Mouse (Mus musculus): ENCODE measurements at regions not wholly inside any gene's neighbourhood (a gene's known extent, or its start where the extent isn't known, plus 50 kb on each side); places are given as distances from the start of the nearest gene placed in this dataset.
"Not testable (repeated sequence)": the region's sequence is repeated elsewhere in the genome, so short reads cannot be mapped to it uniquely, and the experiment has no call there.

- no peak overlapping the region for H3K9ac ChIP-seq (ENCODE audit: low read length)
- WGBS = 85% methylated on average over 4 of the region's 4 CpGs
Observed at GRCm38 (mm10) chr2:17123626-17124025, 607.6 kb downstream of the Nebl start.

DNA sequence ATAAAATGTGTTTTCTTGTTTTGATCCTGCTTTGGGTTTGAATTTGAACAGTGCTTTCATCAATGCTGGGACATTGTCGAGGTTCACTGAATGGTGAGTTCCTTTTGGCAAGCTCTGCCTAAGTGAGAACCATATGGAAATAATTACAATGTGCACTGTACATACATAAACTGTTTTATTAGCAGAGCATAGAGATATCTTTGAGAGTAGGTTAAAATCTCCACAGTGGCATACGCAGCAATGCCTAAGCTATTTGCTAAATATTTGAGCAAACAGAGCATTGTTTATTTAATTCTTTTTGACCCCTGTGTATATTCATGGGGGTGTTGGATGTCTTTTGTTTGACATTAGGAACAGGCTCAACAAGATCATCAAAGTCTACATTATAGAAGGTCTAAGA, 614.0 kb downstream of the Nebl start:
- no peaks in the 10 kb centered on the region for H3K9me3 ChIP-seq (ENCODE audit: control insufficient read depth, low read length)
- no peak overlapping the region for H3K27ac ChIP-seq (ENCODE audit: low read depth, low read length)
- H3K9ac ChIP-seq (ENCODE audit: low read length) = no peak overlapping the region
- no peaks in the 10 kb centered on the region for H3K4me1 ChIP-seq (replicated peaks; ENCODE audit: control insufficient read depth, insufficient read depth, low read length)
- H3K36me3 ChIP-seq (ENCODE audit: control insufficient read depth, insufficient read depth, low read length) = no peaks in the 10 kb centered on the region
- ATAC-seq (replicated peaks; ENCODE audit: low FRiP score) (no peak), DNase-seq (ENCODE audit: low spot score) (no peak)
- H3K27me3 ChIP-seq (ENCODE audit: control insufficient read depth, insufficient read depth, low read length) = no peaks in the 10 kb centered on the region
- no peak overlapping the region for H3K4me3 ChIP-seq (ENCODE audit: low read depth, low read length)
- 82% methylated on average over 2 of the region's 2 CpGs for WGBS
- no peak overlapping the region for H3K4me2 ChIP-seq (ENCODE audit: low read depth, low read length, severe bottlenecking)

More at GRCm38 (mm10) chr2:17123626-17124025, 607.6 kb downstream of the Nebl start:
- H3K36me3 ChIP-seq (ENCODE audit: control insufficient read depth, insufficient read depth, low read length) = no peaks in the 10 kb centered on the region
- H3K4me2 ChIP-seq (ENCODE audit: low read depth, low read length, severe bottlenecking) = no peak overlapping the region
- H3K4me1 ChIP-seq (replicated peaks; ENCODE audit: control insufficient read depth, insufficient read depth, low read length) = no peaks in the 10 kb centered on the region
- H3K4me3 ChIP-seq (ENCODE audit: low read depth, low read length) = no peak overlapping the region
- H3K9me3 ChIP-seq (ENCODE audit: control insufficient read depth, low read length) = no peaks in the 10 kb centered on the region
- ATAC-seq (replicated peaks; ENCODE audit: low FRiP score) (no peak), DNase-seq (ENCODE audit: low spot score) (no peak)
- no peaks in the 10 kb centered on the region for H3K27me3 ChIP-seq (ENCODE audit: control insufficient read depth, insufficient read depth, low read length)
- no peak overlapping the region for H3K27ac ChIP-seq (ENCODE audit: low read depth, low read length)

DNA sequence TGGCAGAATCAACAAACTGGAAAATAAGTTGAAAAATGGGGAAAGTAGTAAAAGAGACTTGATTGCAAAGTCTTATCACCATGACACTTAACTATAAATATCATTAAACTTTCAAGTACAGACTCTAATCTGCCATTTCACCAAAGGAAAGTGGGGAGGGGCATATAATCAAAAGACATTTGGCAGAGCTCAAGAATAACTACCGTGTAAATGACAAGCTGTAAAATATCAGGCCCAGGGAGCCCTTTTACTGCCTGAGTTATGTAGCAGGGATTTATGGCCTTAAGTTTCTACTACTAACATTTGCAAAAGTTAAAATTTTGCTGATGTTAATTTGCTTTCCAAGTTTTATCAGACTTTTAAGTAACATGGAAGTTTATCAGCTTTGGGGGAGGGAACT, 620.1 kb downstream of the Nebl start:
- no peak overlapping the region for H3K9ac ChIP-seq (ENCODE audit: low read length)
- no peaks in the 10 kb centered on the region for H3K36me3 ChIP-seq (ENCODE audit: control insufficient read depth, insufficient read depth, low read length)
- no peak overlapping the region for H3K4me2 ChIP-seq (ENCODE audit: low read depth, low read length, severe bottlenecking)
- no peaks in the 10 kb centered on the region for H3K9me3 ChIP-seq (ENCODE audit: control insufficient read depth, low read length)
- ATAC-seq (replicated peaks; ENCODE audit: low FRiP score) (no peak), DNase-seq (ENCODE audit: low spot score) (no peak)
- no peak overlapping the region for H3K4me3 ChIP-seq (ENCODE audit: low read depth, low read length)
- WGBS = 88% methylated on average over 1 of the region's 1 CpGs
- no peaks in the 10 kb centered on the region for H3K4me1 ChIP-seq (replicated peaks; ENCODE audit: control insufficient read depth, insufficient read depth, low read length)
- H3K27ac ChIP-seq (ENCODE audit: low read depth, low read length) = no peak overlapping the region
- no peaks in the 10 kb centered on the region for H3K27me3 ChIP-seq (ENCODE audit: control insufficient read depth, insufficient read depth, low read length)

DNA sequence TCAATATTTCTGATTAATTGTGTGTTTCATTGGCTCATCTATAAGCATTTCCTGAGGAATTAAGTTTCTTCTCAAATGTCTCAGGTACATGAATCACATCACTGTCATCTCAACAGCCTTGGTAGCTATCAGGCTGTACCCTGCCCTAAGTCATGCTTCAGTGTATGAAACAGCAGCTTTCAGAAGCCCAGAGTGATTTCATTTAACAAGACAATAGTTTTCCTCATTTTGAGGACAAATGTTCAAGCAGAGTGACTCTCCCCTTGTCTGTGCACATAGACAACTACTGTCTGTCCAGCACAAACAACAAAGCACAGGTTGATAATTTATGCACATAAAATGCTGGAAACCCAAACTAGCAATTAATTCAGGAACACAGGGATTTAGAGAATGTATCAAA, 630.1 kb downstream of the Nebl start:
- Histone ChIP-seq H3K9ac (ENCODE audit: low read length) (no peak overlapping the region), H3K27ac (ENCODE audit: low read depth, low read length) (no peak overlapping the region), H3K4me3 (ENCODE audit: low read depth, low read length) (no peak overlapping the region), H3K4me2 (ENCODE audit: low read depth, low read length, severe bottlenecking) (no peak overlapping the region), H3K27me3 (ENCODE audit: control insufficient read depth, insufficient read depth, low read length) (no peaks in the 10 kb centered on the region), H3K9me3 (ENCODE audit: control insufficient read depth, low read length) (peaks cover 3% of the 10 kb centered on the region; the same call in 1 of the 2 replicates), H3K36me3 (ENCODE audit: control insufficient read depth, insufficient read depth, low read length) (no peaks in the 10 kb centered on the region), H3K4me1 (replicated peaks; ENCODE audit: control insufficient read depth, insufficient read depth, low read length) (no peaks in the 10 kb centered on the region)
- DNase-seq (ENCODE audit: low spot score) = no peak
- 0 out of 2 replicates have a peak, but pooled peaks have one; percentile 29 for ATAC-seq (replicated peaks; ENCODE audit: low FRiP score)

DNA sequence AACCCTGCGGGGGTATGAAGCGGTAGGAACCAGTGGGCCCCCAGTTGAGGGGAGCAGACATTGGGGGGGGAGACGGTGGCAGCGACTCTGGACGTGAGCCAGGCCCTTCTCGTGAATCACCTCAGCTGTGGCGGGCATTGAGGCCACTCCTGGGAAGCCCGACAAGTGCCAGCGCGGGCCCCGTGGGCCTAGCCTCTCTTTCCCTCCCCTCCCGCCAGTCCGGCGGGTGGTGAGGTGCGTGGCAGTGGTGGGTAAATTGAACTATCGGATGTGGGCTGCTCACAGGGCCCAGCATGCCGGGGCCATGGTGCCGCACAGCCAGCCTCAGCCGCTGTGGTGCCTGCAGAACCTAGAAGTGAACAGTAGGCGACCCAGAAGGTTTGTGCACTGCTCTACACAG, 633.7 kb downstream of the Nebl start:
- ATAC-seq (replicated peaks; ENCODE audit: low FRiP score) (no peak), DNase-seq (ENCODE audit: low spot score) (no peak)
- 76% methylated on average over 20 of the region's 20 CpGs for WGBS
- Histone ChIP-seq H3K9me3 (ENCODE audit: control insufficient read depth, low read length) (peaks cover 3% of the 10 kb centered on the region; the same call in 1 of the 2 replicates), H3K27me3 (ENCODE audit: control insufficient read depth, insufficient read depth, low read length) (no peaks in the 10 kb centered on the region), H3K4me1 (replicated peaks; ENCODE audit: control insufficient read depth, insufficient read depth, low read length) (no peaks in the 10 kb centered on the region), H3K27ac (ENCODE audit: low read depth, low read length) (no peak overlapping the region), H3K9ac (ENCODE audit: low read length) (no peak overlapping the region), H3K36me3 (ENCODE audit: control insufficient read depth, insufficient read depth, low read length) (no peaks in the 10 kb centered on the region), H3K4me2 (ENCODE audit: low read depth, low read length, severe bottlenecking) (no peak overlapping the region), H3K4me3 (ENCODE audit: low read depth, low read length) (no peak overlapping the region)

GRCm38 (mm10) chr2:17091454-17091853, 639.8 kb downstream of the Nebl start:
- DNase-seq (ENCODE audit: low spot score) (no peak), ATAC-seq (replicated peaks; ENCODE audit: low FRiP score) (no peak)
- Histone ChIP-seq H3K4me3 (ENCODE audit: low read depth, low read length) (no peak overlapping the region), H3K4me2 (ENCODE audit: low read depth, low read length, severe bottlenecking) (no peak overlapping the region), H3K36me3 (ENCODE audit: control insufficient read depth, insufficient read depth, low read length) (no peaks in the 10 kb centered on the region), H3K9ac (ENCODE audit: low read length) (no peak overlapping the region), H3K4me1 (replicated peaks; ENCODE audit: control insufficient read depth, insufficient read depth, low read length) (no peaks in the 10 kb centered on the region), H3K27ac (ENCODE audit: low read depth, low read length) (no peak overlapping the region), H3K27me3 (ENCODE audit: control insufficient read depth, insufficient read depth, low read length) (no peaks in the 10 kb centered on the region), H3K9me3 (ENCODE audit: control insufficient read depth, low read length) (no peaks in the 10 kb centered on the region)
- 93% methylated on average over 1 of the region's 1 CpGs for WGBS

GRCm38 (mm10) chr2:17081266-17081665, 650.0 kb downstream of the Nebl start:
- no peak for DNase-seq (ENCODE audit: low spot score)
- H3K9ac ChIP-seq (ENCODE audit: low read length) = no peak overlapping the region
- no peaks in the 10 kb centered on the region for H3K4me1 ChIP-seq (replicated peaks; ENCODE audit: control insufficient read depth, insufficient read depth, low read length)
- H3K4me2 ChIP-seq (ENCODE audit: low read depth, low read length, severe bottlenecking) = no peak overlapping the region
- H3K27ac ChIP-seq (ENCODE audit: low read depth, low read length) = no peak overlapping the region
- no peaks in the 10 kb centered on the region for H3K27me3 ChIP-seq (ENCODE audit: control insufficient read depth, insufficient read depth, low read length)
- 91% methylated on average over 2 of the region's 2 CpGs for WGBS
- no peaks in the 10 kb centered on the region for H3K9me3 ChIP-seq (ENCODE audit: control insufficient read depth, low read length)
- ATAC-seq (replicated peaks; ENCODE audit: low FRiP score) = no peak
- no peaks in the 10 kb centered on the region for H3K36me3 ChIP-seq (ENCODE audit: control insufficient read depth, insufficient read depth, low read length)
- no peak overlapping the region for H3K4me3 ChIP-seq (ENCODE audit: low read depth, low read length)

GRCm38 (mm10) chr2:17065149-17066145, 665.8 kb downstream of the Nebl start:
- not testable (repeated sequence) for DNase-seq (ENCODE audit: low spot score); H3K4me1 ChIP-seq (replicated peaks; ENCODE audit: control insufficient read depth, insufficient read depth, low read length); ATAC-seq (replicated peaks; ENCODE audit: low FRiP score); H3K4me2 ChIP-seq (ENCODE audit: low read depth, low read length, severe bottlenecking); H3K9me3 ChIP-seq (ENCODE audit: control insufficient read depth, low read length); H3K9ac ChIP-seq (ENCODE audit: low read length); H3K36me3 ChIP-seq (ENCODE audit: control insufficient read depth, insufficient read depth, low read length); H3K27me3 ChIP-seq (ENCODE audit: control insufficient read depth, insufficient read depth, low read length); H3K4me3 ChIP-seq (ENCODE audit: low read depth, low read length); H3K27ac ChIP-seq (ENCODE audit: low read depth, low read length)
- 89% methylated on average over 26 of the region's 26 CpGs for WGBS
